Mouse (Mus musculus) hindbrain, embryonic 14.5 days (tissue): ENCODE results near the gene Dnah17. TPM values are rescaled to one million over a fixed set of nuclear protein-coding genes. Genes with fewer than 3 reads are reported as not detected.

ENCODE experiments used
- ATAC-seq: fragments of 200-750 bp; cut with Nextera tagmentation; 2 replicates; pipeline ENCODE4 v1.8.0; 2017; ENCODE audit warnings: moderate number of reproducible peaks, mild to moderate bottlenecking, moderate TSS enrichment, moderate library complexity; ENCODE audit not compliant: low FRiP score
- DNase-seq: peaks from one replicate; pipeline ENCODE4 v3.0.0-alpha.2; 2015; ENCODE audit warnings: low spot score
- H3K27ac ChIP-seq: fragments of 300-500 bp; sonication (generic); 2 replicates; pipeline ENCODE4 v1.5.1; 2014; ENCODE audit warnings: mild to moderate bottlenecking, moderate library complexity
- H3K27me3 ChIP-seq: fragments of 300-500 bp; sonication (generic); 2 replicates; pipeline ENCODE4 v1.6.1; 2014; ENCODE audit warnings: mild to moderate bottlenecking, low read length, mixed read lengths; ENCODE audit not compliant: control insufficient read depth, insufficient read depth
- H3K36me3 ChIP-seq: fragments of 300-500 bp; sonication (generic); replicated peaks from 2 replicates; pipeline ENCODE4 v1.6.1; 2014; ENCODE audit not compliant: control insufficient read depth, insufficient read depth
- H3K4me1 ChIP-seq: fragments of 300-500 bp; sonication (generic); replicated peaks from 2 replicates; pipeline ENCODE4 v1.6.1; 2014; ENCODE audit warnings: antibody characterized with exemption, low read length, mixed read lengths; ENCODE audit not compliant: control insufficient read depth, insufficient read depth
- H3K4me2 ChIP-seq: fragments of 300-500 bp; sonication (generic); replicated peaks from 2 replicates; pipeline ENCODE4 v1.6.1; 2014; ENCODE audit warnings: mild to moderate bottlenecking, moderate library complexity
- H3K4me3 ChIP-seq: fragments of 300-500 bp; sonication (generic); replicated peaks from 2 replicates; pipeline ENCODE4 v1.5.1; 2014; ENCODE audit warnings: mild to moderate bottlenecking, low read length
- H3K9ac ChIP-seq: fragments of 300-500 bp; sonication (generic); 2 replicates; pipeline ENCODE4 v1.6.1; 2014
- H3K9me3 ChIP-seq: fragments of 300-500 bp; sonication (generic); 2 replicates; pipeline ENCODE4 v1.6.1; 2016; ENCODE audit warnings: low read length; ENCODE audit not compliant: control insufficient read depth
- WGBS: fragments of 180-500 bp; shearing (Covaris S2); extraction: QIAGEN DNeasy Blood & Tissue Kit; methylation state at CpG from one replicate; pipeline ENCODE4 v1.1.7; 2014; 5-methylcytosine and 5-hydroxymethylcytosine counted together
- polyA plus RNA-seq: library from polyadenylated mRNA; unstranded; fragments of >200 nt; fragmentation: Nextera tagmentation; extraction: Ambion mirVana; gene quantifications from 2 replicates; pipeline ENCODE4 v1.2.1, GENCODE M21; 2014

The Dnah17 gene
- polyA plus RNA-seq, 1 experiment from 2014 or later: 0.15 TPM

DNA sequence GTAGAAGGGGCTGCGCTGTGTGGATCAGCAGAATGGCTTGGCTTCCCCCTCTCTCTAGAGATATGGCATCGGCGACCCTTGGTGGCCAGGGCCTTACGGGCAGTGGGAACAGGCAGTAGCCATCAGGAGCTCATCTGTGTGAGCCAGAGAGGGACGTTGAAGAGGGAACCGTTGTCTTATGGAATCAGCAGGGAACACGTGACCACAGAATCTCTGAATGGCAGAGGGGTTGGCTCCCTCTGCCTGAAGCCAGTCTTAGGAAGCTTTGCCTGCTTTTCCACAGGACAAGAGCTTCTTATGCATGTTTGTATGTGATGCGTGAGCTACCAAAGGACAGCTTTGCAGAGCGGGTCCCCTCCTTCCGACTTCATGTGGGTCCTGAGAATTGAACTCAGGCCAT lies 71.6 kb downstream of the Dnah17 start:
- Histone ChIP-seq H3K9ac (no peak overlapping the region), H3K4me2 (no peak overlapping the region), H3K4me3 (no peak overlapping the region), H3K9me3 (no peaks in the 10 kb centered on the region), H3K27ac (no peak overlapping the region), H3K27me3 (no peaks in the 10 kb centered on the region), H3K4me1 (peaks cover 4% of the 10 kb centered on the region; the same call in 1 of the 2 replicates), H3K36me3 (no peaks in the 10 kb centered on the region)
- DNase-seq: no peak
- WGBS: 62% methylated on average over 10 of the region's 10 CpGs
- no peak for ATAC-seq

DNA sequence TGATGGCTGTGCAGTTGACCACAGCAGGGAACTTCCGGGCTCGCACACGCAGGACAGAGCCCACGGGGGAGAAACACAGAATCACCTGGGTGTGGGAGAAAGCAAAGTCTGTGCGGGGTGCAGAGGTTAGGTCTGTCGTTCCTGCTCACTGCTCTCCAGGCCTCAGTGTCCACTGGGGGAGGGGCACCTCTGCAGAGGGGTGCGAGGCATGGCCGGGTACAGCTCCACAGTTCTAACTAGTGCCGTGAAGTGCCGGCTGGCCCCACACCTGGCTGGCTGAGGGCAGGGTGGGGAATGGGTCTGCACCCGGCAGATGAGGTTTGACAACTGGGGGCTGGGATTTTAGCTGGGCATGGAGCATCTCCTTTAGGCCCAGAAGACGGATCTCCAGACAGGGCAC lies 72.1 kb downstream of the Dnah17 start:
- Histone ChIP-seq H3K4me2 (no peak overlapping the region), H3K4me3 (no peak overlapping the region), H3K36me3 (no peaks in the 10 kb centered on the region), H3K27me3 (no peaks in the 10 kb centered on the region), H3K9ac (no peak overlapping the region), H3K27ac (no peak overlapping the region), H3K9me3 (no peaks in the 10 kb centered on the region), H3K4me1 (peaks cover 4% of the 10 kb centered on the region; the same call in 1 of the 2 replicates)
- 82% methylated on average over 12 of the region's 12 CpGs for WGBS
- DNase-seq (no peak), ATAC-seq (no peak)

DNA sequence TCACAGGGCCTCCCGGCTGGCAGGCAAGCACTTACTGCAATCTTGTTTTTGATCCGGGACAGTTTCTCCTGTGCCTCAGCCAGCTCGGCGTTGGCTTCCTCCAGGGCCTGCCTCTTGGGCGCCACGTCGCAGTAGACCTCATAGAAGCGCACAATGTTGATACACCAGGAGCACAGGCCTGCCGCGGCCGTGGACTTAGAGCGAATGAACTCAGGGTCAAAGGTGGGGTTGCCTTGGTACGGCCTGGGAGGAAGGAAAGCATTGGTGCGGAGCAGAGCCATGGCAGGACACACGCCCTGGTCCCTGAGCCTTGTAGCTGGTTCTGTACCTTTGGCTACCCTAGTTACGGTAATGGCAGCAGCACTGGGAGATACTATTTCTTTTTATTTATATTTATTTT lies 80.3 kb downstream of the Dnah17 start:
- Histone ChIP-seq H3K27me3 (no peaks in the 10 kb centered on the region), H3K4me2 (no peak overlapping the region), H3K9me3 (no peaks in the 10 kb centered on the region), H3K36me3 (no peaks in the 10 kb centered on the region; the same call in 1 of the 2 replicates), H3K27ac (no peak overlapping the region), H3K4me1 (no peaks in the 10 kb centered on the region), H3K9ac (no peak overlapping the region), H3K4me3 (no peak overlapping the region)
- no peak for DNase-seq
- ATAC-seq: no peak
- 78% methylated on average over 16 of the region's 16 CpGs for WGBS

DNA sequence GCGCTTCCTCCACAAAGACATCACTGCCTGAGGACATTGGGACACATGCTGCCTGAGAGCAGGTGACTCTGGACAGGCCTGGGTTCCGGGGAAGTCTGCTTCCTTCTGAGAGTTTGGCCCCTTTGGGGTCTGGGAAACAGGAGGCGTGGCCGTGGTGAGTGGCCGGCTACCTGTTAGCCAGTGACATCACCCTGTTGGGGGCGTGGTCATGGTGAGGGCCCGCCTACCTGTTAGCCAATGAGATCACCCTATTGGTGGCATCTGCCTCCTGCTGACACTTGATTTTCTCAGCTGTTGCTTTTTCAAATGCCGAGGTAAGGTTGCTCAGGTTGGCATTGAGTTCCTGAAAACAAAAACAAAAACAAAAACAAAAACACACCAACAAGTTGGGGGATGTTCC lies 80.8 kb downstream of the Dnah17 start:
- WGBS: 37% methylated on average over 8 of the region's 8 CpGs
- no peaks in the 10 kb centered on the region for H3K9me3 ChIP-seq
- no peak overlapping the region for H3K27ac ChIP-seq
- no peak overlapping the region for H3K4me3 ChIP-seq
- no peaks in the 10 kb centered on the region; the same call in 1 of the 2 replicates for H3K36me3 ChIP-seq
- no peaks in the 10 kb centered on the region for H3K27me3 ChIP-seq
- no peak for ATAC-seq
- H3K9ac ChIP-seq: no peak overlapping the region
- no peak overlapping the region for H3K4me2 ChIP-seq
- DNase-seq: no peak
- no peaks in the 10 kb centered on the region for H3K4me1 ChIP-seq

DNA sequence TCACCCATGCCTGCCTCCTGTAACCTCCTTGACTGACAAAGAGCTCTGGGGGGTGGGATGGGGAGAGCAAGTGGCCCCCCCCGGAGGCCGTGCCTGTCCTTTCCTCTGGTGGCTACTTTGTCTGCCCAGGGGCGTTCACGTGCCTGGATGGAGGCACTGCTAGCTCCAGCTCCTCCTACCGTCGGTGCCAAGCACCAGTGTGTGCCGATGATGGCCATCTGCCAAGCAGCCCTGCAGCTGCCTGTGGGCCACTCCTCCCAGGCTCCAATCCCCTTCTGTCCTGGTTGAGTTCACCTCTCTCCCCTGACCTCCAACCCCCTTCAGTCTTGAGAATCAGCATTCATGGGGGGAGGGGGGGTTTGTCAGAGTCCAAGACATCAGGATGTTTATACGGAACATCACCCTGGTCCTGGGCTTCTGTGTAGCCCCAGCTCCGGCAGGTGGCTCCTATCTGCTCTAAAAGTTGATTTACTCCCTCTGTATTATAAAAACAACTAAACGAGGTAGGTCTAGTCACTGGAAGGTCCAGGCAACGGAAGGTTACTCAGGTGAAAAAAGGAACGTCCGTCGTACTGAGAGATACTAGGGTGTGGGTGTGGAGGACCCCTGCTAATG lies 87.0 kb downstream of the Dnah17 start:
- WGBS: 57% methylated on average over 14 of the region's 14 CpGs
- Histone ChIP-seq H3K9me3 (no peaks in the 10 kb centered on the region), H3K4me3 (no peak overlapping the region), H3K27me3 (no peaks in the 10 kb centered on the region), H3K27ac (no peak overlapping the region), H3K9ac (no peak overlapping the region), H3K36me3 (no peaks in the 10 kb centered on the region), H3K4me2 (no peak overlapping the region), H3K4me1 (peaks cover 7% of the 10 kb centered on the region; the same call in 1 of the 2 replicates)
- ATAC-seq: peak; percentile 57; the same call in 1 of the 2 replicates
- DNase-seq: peak; percentile 65

DNA sequence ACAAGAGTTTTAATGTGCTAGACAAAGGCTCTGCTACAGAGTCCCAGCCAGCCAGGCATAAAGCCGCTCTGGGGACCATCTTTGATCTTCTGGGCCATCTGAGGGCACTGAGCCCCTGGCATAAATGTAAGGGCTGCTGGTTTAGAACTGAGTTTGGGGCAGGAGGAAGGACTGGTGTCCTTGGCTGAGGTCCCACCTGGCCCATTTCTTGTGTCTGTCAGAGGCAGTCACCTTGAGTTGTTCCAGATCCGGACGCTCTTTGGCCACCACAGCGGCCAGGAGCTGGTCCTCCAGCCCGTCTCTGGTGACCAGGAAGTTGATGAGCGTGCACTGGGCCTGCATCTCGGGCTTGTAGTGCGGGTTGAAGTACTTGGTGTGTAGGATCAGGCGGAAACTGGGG lies 87.6 kb downstream of the Dnah17 start:
- Histone ChIP-seq H3K9me3 (no peaks in the 10 kb centered on the region), H3K4me1 (peaks cover 7% of the 10 kb centered on the region; the same call in 1 of the 2 replicates), H3K4me2 (no peak overlapping the region), H3K27ac (no peak overlapping the region), H3K36me3 (no peaks in the 10 kb centered on the region), H3K27me3 (no peaks in the 10 kb centered on the region), H3K9ac (no peak overlapping the region), H3K4me3 (no peak overlapping the region)
- ATAC-seq: no peak
- DNase-seq: no peak
- 85% methylated on average over 9 of the region's 9 CpGs for WGBS

DNA sequence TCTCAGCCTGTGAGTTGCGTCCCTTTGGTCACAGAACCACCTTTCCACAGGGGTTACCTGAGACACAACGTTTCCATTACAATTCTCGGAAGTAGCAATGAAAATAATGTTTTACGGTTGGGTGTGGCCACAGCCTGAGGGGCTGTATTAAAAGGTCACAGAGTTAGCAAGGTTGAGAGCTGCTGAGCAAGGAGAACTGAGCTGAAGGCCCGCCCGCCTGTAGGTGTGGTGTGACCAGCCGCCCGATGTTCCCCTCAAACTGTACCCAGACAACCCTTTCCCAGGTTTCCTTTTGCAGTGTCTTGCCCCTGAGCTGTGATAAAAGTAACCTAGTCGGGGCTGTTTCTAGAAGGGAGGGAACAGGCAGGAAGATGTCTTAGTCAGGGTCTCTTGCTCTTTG lies 95.4 kb downstream of the Dnah17 start:
- H3K27ac ChIP-seq: no peak overlapping the region
- peaks cover 8% of the 10 kb centered on the region; the same call in 1 of the 2 replicates for H3K36me3 ChIP-seq
- no peak overlapping the region for H3K9ac ChIP-seq
- DNase-seq: no peak
- no peak overlapping the region for H3K4me3 ChIP-seq
- ATAC-seq: no peak
- no peaks in the 10 kb centered on the region for H3K4me1 ChIP-seq
- H3K9me3 ChIP-seq: no peaks in the 10 kb centered on the region
- no peaks in the 10 kb centered on the region for H3K27me3 ChIP-seq
- whole genome bisulfite sequencing: 87% methylated on average over 9 of the region's 9 CpGs
- no peak overlapping the region for H3K4me2 ChIP-seq

DNA sequence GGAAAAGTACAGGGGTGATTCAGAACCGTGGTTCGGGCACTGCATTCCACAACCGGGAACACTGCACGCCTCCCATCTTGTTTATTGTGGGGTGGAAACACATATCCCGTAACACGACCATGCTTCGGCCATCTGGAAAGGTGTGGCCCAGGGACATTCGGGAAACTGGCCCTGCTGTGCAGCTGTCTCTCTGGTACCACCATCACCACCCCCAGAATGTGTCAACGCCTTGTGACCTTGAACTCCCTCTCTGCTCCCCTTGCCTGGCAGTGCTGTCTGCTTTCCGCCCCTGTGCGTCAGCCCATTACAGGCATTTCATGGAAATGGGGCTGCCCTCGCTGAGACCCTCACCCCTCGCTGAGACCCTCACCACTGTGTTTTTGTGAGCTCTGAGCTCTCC lies 96.0 kb downstream of the Dnah17 start:
- WGBS: 86% methylated on average over 13 of the region's 13 CpGs
- Histone ChIP-seq H3K4me2 (no peak overlapping the region), H3K4me1 (no peaks in the 10 kb centered on the region), H3K9me3 (no peaks in the 10 kb centered on the region), H3K36me3 (peaks cover 8% of the 10 kb centered on the region; the same call in 1 of the 2 replicates), H3K9ac (no peak overlapping the region), H3K27me3 (no peaks in the 10 kb centered on the region), H3K4me3 (no peak overlapping the region), H3K27ac (no peak overlapping the region)
- DNase-seq (no peak), ATAC-seq (no peak)

DNA sequence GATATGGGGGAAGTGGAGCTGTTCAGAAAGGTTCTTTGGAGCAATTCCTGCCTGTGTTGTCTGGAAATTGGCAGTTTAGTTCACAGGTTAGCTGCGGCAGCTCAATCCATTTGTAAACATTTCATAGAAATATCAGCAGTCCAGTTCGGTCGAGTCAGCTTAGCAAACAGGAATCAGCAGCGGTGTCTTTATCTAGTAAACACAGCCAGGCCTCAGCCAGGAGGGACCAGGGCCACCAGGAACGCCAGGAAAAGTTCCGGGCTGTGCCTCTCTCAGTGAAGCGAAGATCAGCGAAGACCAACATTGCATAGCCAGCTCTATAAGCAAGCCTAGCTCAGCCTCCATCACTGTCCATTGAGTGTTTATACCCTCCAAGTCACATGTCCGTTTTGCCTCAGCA lies 99.3 kb downstream of the Dnah17 start:
- Histone ChIP-seq H3K4me2 (no peak overlapping the region), H3K27me3 (no peaks in the 10 kb centered on the region), H3K9ac (no peak overlapping the region), H3K4me3 (no peak overlapping the region), H3K27ac (no peak overlapping the region), H3K4me1 (no peaks in the 10 kb centered on the region), H3K9me3 (no peaks in the 10 kb centered on the region), H3K36me3 (peaks cover 8% of the 10 kb centered on the region; the same call in 1 of the 2 replicates)
- no peak for ATAC-seq
- 98% methylated on average over 9 of the region's 9 CpGs for WGBS
- DNase-seq: no peak

DNA sequence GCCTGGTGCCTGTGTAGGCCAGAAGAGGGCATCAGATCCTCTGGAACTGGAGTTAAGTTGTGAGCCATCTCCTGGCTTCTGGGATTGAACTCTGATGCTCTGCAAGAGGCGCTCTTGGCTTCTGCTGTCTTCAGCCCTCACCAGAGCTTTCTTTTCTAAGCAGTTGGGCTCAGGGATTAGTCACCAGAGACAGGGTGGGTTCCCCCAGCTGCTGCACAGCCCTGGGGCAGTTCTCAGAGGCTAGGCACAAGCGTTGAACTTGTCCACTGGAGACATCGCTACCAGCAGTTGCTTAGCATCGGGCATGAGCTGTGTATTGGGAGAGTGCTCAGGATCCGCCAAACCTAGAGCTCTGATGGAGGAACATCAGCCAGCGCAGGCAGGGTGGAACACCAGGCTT lies 101.3 kb downstream of the Dnah17 start:
- Histone ChIP-seq H3K9ac (no peak overlapping the region), H3K4me3 (no peak overlapping the region), H3K9me3 (no peaks in the 10 kb centered on the region), H3K36me3 (peaks cover 24% of the 10 kb centered on the region), H3K4me1 (no peaks in the 10 kb centered on the region), H3K27ac (no peak overlapping the region), H3K27me3 (no peaks in the 10 kb centered on the region), H3K4me2 (no peak overlapping the region)
- DNase-seq (no peak), ATAC-seq (no peak)
- WGBS: 92% methylated on average over 6 of the region's 6 CpGs
